ENCODE assay signal across 22 mouse cellular contexts in the genomic region with DNA sequence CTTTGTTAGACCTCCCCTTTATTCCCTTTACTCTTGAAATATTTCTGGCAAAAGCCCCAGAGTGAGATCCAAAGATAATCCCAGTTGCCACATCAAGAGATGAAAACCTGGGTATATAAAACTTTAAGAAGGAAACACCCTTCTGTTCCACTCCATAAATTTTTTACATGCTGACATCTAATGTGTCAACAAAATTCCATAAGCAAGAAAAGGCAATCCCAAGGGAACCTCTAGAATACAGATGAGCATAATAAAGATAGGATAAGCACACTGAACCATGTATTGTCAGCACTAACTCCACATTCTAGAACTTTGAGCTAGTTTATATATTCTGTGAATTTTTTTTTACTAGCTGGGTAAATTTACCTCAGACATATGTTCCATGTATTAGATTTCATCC.
DNase-seq lines count a peak whose midpoint lies in the region; ATAC-seq and TF ChIP-seq lines count a peak whose summit lies in the region.
"Had no signal": no experiment of that assay in that cellular context is flagged by ENCODE, and none has a peak within 500 bp of the region (broad histone marks: within the 10 kb centered on the region; RNA-seq: fewer than 3 reads in every experiment).

No protein-coding gene starts in this region.

- no peaks in the 10 kb centered on the region for H3K36me3 ChIP-seq in embryonic facial prominence, embryonic 14.5 days (ENCODE audit: control insufficient read depth, insufficient read depth, low read length)
- H3K36me3 ChIP-seq in embryonic facial prominence, embryonic 10.5 days (replicated peaks), result no peaks in the 10 kb centered on the region
- H3K36me3 ChIP-seq in limb, embryonic 14.5 days (ENCODE audit: control insufficient read depth, insufficient read depth, low read length), result no peaks in the 10 kb centered on the region
- H3K36me3 ChIP-seq in limb, embryonic 10.5 days, result no peaks in the 10 kb centered on the region
- H3K36me3 ChIP-seq: G1E had no signal

- peak; percentile 69 for DNase-seq in embryonic facial prominence, embryonic 14.5 days (ENCODE audit: low spot score)
- no peak for DNase-seq in embryonic facial prominence, embryonic 10.5 days (ENCODE audit: low spot score)
- DNase-seq in limb, embryonic 14.5 days (ENCODE audit: low spot score), result peak; percentile 78
- DNase-seq in limb, embryonic 10.5 days (ENCODE audit: low spot score), result no peak
- peak; percentile 2 for DNase-seq in brain, embryonic 14.5 days (ENCODE audit: low read depth)
- no peak for DNase-seq in frontal cortex, postnatal 25 days (ENCODE audit: low spot score in 2 of 2)
- DNase-seq: adrenal gland, adult 2 months; adrenal gland, adult 8-10 months; adrenal gland, postnatal 10 days; adrenal gland, postnatal 14 days; adrenal gland, postnatal 25 days; adrenal gland, postnatal 36 days; B cell, adult 2 months; cerebellum, adult 11 months; cerebellum, adult 11-12 months; cerebellum, adult 18-20 months; cerebellum, adult 2 months had no signal

- no peak overlapping the region for H3K4me2 ChIP-seq in embryonic facial prominence, embryonic 14.5 days (ENCODE audit: low read depth, low read length)
- no peak overlapping the region for H3K4me2 ChIP-seq in limb, embryonic 14.5 days (replicated peaks; ENCODE audit: low read depth, low read length, severe bottlenecking)

- H3K9me3 ChIP-seq in embryonic facial prominence, embryonic 14.5 days (ENCODE audit: control insufficient read depth, low read length), result no peaks in the 10 kb centered on the region
- no peaks in the 10 kb centered on the region for H3K9me3 ChIP-seq in embryonic facial prominence, embryonic 10.5 days
- no peaks in the 10 kb centered on the region for H3K9me3 ChIP-seq in limb, embryonic 14.5 days (ENCODE audit: control insufficient read depth, low read length)
- H3K9me3 ChIP-seq in limb, embryonic 10.5 days (replicated peaks), result no peaks in the 10 kb centered on the region
- H3K9me3 ChIP-seq: G1E had no signal

- ATAC-seq in embryonic facial prominence, embryonic 14.5 days (ENCODE audit: low read depth), result no peak
- no peak; the same call in 1 of the 2 replicates for ATAC-seq in limb, embryonic 14.5 days (ENCODE audit: low FRiP score, low read depth)
- ATAC-seq: activated CD4-positive, CD25-positive, alpha-beta regulatory T cell, adult 4 months; CD4-positive, CD25-positive, alpha-beta regulatory T cell, adult 4 months; Patski had no signal

- no peak overlapping the region for H3K9ac ChIP-seq in embryonic facial prominence, embryonic 14.5 days (ENCODE audit: low read depth, low read length)
- no peak overlapping the region for H3K9ac ChIP-seq in limb, embryonic 14.5 days (ENCODE audit: low read depth, low read length, severe bottlenecking)

- no peak overlapping the region for H3K4me3 ChIP-seq in embryonic facial prominence, embryonic 14.5 days (ENCODE audit: low read depth, low read length)
- no peak overlapping the region for H3K4me3 ChIP-seq in embryonic facial prominence, embryonic 10.5 days
- no peak overlapping the region for H3K4me3 ChIP-seq in limb, embryonic 14.5 days (replicated peaks; ENCODE audit: low read length)
- no peak overlapping the region for H3K4me3 ChIP-seq in limb, embryonic 10.5 days

- H3K4me1 ChIP-seq in embryonic facial prominence, embryonic 14.5 days (ENCODE audit: control insufficient read depth, insufficient read depth, low read length), result no peaks in the 10 kb centered on the region
- H3K4me1 ChIP-seq in embryonic facial prominence, embryonic 10.5 days, result no peaks in the 10 kb centered on the region
- no peaks in the 10 kb centered on the region for H3K4me1 ChIP-seq in limb, embryonic 14.5 days (ENCODE audit: control insufficient read depth, insufficient read depth, low read length)
- H3K4me1 ChIP-seq in limb, embryonic 10.5 days, result no peaks in the 10 kb centered on the region

- H3K27me3 ChIP-seq in embryonic facial prominence, embryonic 14.5 days (replicated peaks; ENCODE audit: control insufficient read depth, insufficient read depth, low read length), result no peaks in the 10 kb centered on the region
- no peaks in the 10 kb centered on the region for H3K27me3 ChIP-seq in embryonic facial prominence, embryonic 10.5 days (replicated peaks; ENCODE audit: low read depth, poor library complexity, severe bottlenecking)
- H3K27me3 ChIP-seq in limb, embryonic 14.5 days (ENCODE audit: control insufficient read depth, insufficient read depth, low read length), result no peaks in the 10 kb centered on the region
- no peaks in the 10 kb centered on the region for H3K27me3 ChIP-seq in limb, embryonic 10.5 days (ENCODE audit: low read depth, poor library complexity, severe bottlenecking)
- H3K27me3 ChIP-seq: CH12.LX, Patski had no signal

- no peak for TF ChIP-seq CTCF in brain, embryonic 14.5 days (IDR thresholded peaks at IDR 0.05; ENCODE audit: borderline replicate concordance, extremely low read depth, insufficient read depth, insufficient read length)

- no peak for TF ChIP-seq POLR2A in limb, embryonic 14.5 days (IDR thresholded peaks at IDR 0.05; ENCODE audit: borderline replicate concordance, extremely low read depth, insufficient read depth, insufficient read length)
- TF ChIP-seq POLR2A in brain, embryonic 14.5 days (IDR thresholded peaks at IDR 0.05; ENCODE audit: borderline replicate concordance, extremely low read depth, insufficient read depth, insufficient read length, poor library complexity, severe bottlenecking), result no peak

- no peak overlapping the region for H3K27ac ChIP-seq in embryonic facial prominence, embryonic 14.5 days (replicated peaks; ENCODE audit: low read depth, low read length)
- H3K27ac ChIP-seq in embryonic facial prominence, embryonic 10.5 days (replicated peaks), result no peak overlapping the region
- H3K27ac ChIP-seq in limb, embryonic 14.5 days (replicated peaks; ENCODE audit: low read depth, low read length), result no peak overlapping the region
- no peak overlapping the region for H3K27ac ChIP-seq in limb, embryonic 10.5 days

Comparison
In these comparisons a context has a peak if more than half of its experiments do, and no peak if none do; other contexts are left out.
1. DNase-seq: peak in embryonic facial prominence, embryonic 14.5 days (single experiment), limb, embryonic 14.5 days (single experiment) and brain, embryonic 14.5 days (single experiment); none in embryonic facial prominence, embryonic 10.5 days (single experiment), limb, embryonic 10.5 days (single experiment) and frontal cortex, postnatal 25 days (0 of 2).